Mouse (Mus musculus) mature B cell (primary cell): ENCODE measurements around the gene Trpv1.

Experiments
- in situ Hi-C: fragments of 300-500 bp; cut with MboI; formaldehyde crosslinking; loops from 2 replicates; pipeline ENCODE4 v1.14.3; 2019

The Trpv1 gene

GRCm38 (mm10) chr11:73233992-73234391 is at the start of gene Trpv1:
TSS of gene Trpv1 (plus strand) at chr11:73234292.
- in situ Hi-C loops, result no loop called here

- in situ Hi-C loops, result no loop called here
These were observed 48.0 kb upstream of the Trpv1 start for GRCm38 (mm10) chr11:73185872-73186615.

GRCm38 (mm10) chr11:73187231-73187630 is 46.9 kb upstream of the Trpv1 start:
- in situ Hi-C loops, result no loop called here

DNA sequence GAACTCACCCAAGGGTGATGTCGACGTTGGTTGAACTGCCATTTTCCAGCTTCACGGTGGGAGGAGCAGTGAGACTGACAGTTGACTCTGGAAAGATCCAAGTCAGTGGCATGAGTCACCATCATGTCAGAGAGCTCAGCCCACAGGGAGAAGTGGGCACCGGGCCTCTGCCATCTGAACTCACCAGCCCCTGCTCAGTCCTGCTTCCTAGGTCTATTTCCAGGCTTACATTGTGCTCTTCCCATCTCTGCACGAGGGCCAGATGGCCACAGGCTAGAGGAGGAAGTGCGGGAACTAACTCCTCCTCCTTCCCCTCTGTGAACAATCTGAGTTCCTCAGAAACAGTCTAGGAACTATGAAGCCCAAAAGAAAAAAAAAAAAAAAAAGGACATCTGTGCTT is 41.0 kb upstream of the Trpv1 start:
- in situ Hi-C loops, result no loop called here

- in situ Hi-C loops, result no loop called here
These were observed 39.6 kb upstream of the Trpv1 start for GRCm38 (mm10) chr11:73194444-73194843.

DNA sequence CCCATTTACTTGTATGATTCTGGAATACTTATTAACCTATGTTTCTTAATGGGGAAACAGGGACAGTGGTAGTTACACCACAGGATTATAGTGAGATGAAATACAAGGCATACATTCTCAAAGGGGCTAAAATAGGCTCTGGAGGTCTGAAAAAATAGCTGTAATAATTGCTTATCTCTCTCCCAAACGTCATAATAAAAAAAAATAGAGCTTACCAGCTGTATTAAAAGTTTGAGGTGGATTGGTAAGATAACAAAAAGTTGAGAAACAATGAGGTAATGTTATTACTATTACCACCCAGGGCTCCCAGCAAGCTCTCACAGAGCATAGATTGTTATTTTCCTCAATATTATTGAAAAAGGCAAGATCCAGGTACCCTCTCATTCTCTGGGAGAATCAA is 35.9 kb upstream of the Trpv1 start:
- in situ Hi-C loops, result no loop called here

- in situ Hi-C loops, result no loop called here
These were observed 35.4 kb upstream of the Trpv1 start, which contains the start of gene Ctns for GRCm38 (mm10) chr11:73198603-73199229. TSS of gene Ctns (minus strand) at chr11:73199042.

DNA sequence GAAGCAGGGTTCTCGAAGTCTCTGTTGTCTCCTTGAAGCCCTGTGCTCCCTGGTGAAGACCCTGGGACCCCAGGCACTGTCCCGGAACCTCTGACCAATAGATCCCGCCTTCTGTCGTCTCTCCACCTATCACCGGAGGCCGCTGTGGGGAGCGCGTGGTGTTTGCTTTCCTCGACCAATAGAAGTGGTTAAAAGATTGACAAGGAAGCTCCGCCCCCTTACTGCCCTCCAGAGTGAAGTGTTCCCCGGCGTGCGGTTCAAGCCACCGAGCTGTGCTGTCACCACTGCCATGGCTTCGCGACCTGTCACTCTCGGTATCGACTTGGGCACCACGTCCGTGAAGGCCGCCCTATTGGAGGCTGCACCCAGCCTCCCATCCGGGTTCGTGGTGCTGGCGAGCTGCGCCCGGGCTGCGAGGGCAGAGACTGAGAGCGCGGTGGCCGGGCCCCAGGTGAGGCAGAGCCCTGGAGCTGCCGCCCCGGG is 34.8 kb upstream of the Trpv1 start, which contains the start of gene Shpk:
Gene Shpk, plus strand, starts transcription at position 231 of the 483 bp plus-strand sequence.
- in situ Hi-C loops, result no loop called here

- in situ Hi-C loops, result no loop called here
These were observed 34.2 kb upstream of the Trpv1 start for GRCm38 (mm10) chr11:73199879-73200278.

DNA sequence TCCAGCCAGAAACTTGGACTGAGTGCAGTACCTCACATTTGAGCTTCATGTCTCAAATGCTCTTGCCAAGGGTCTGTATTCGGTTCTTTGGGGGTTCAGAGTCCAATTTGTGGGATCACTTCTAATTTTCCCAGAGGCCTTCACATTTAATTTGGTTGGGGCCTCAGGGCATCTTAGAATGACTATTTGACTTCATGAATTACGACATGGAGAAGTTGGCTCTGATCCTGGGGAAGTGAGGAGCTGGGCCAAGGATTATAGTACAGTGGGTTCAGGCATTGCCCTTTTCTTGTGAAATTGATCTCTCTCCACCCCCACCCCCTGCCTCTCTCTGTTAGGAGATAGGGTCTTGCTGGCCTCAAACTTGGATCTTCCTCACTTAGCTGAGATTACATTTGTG is 33.1 kb upstream of the Trpv1 start:
- in situ Hi-C loops, result no loop called here

DNA sequence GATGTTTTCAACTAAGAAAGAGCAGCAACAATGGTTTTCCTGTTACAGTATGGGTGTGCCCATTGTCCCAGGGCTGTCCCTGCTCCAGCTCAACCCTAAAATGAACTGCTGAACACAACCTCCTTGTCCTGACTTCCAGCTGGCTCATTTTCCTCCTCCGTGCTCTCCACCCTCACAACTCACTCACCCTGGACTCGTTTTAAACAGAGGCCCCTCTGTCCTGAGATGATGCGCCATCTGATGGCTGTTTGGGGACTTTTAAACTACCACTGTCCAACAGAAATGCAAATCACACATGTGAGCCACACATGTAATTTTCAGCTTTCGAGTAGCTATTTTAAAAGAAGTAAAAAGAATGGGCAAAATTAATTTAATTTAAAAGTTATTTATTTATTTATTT is 32.5 kb upstream of the Trpv1 start:
- in situ Hi-C loops, result no loop called here

GRCm38 (mm10) chr11:73203895-73204294 is 30.2 kb upstream of the Trpv1 start:
- in situ Hi-C loops, result no loop called here

DNA sequence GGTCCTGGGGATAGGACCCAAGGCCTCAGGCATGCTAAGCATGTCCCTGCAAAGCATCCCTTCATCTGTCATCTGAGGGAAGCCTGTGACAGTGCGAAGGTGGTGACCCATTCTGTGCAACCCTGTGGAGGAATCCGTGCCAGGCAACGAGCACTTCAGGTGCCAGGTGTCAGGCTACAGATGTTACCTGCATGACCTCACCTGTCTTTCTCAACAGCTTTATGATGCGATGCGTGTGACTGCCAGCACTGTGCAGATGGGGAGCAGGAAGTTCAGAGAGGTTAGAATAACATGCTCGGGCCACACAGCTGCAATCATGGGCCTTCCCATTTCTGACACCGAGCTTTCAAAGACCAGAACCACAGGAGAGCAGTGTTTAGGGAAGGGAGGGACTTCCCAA is 28.9 kb upstream of the Trpv1 start:
- in situ Hi-C loops, result no loop called here

GRCm38 (mm10) chr11:73207621-73208020 is 26.5 kb upstream of the Trpv1 start:
- in situ Hi-C loops, result no loop called here

- in situ Hi-C loops, result no loop called here
These were observed 20.1 kb upstream of the Trpv1 start for GRCm38 (mm10) chr11:73213956-73214355.

- in situ Hi-C loops, result no loop called here
These were observed 14.4 kb upstream of the Trpv1 start for GRCm38 (mm10) chr11:73219671-73220070.

GRCm38 (mm10) chr11:73220651-73221050 is 13.4 kb upstream of the Trpv1 start:
- in situ Hi-C loops, result no loop called here

- in situ Hi-C loops, result no loop called here
These were observed 11.2 kb upstream of the Trpv1 start for GRCm38 (mm10) chr11:73222846-73223245.

GRCm38 (mm10) chr11:73223966-73224365 is 10.1 kb upstream of the Trpv1 start:
- in situ Hi-C loops, result no loop called here

- in situ Hi-C loops, result no loop called here
These were observed 8.2 kb upstream of the Trpv1 start for GRCm38 (mm10) chr11:73225856-73226255.

DNA sequence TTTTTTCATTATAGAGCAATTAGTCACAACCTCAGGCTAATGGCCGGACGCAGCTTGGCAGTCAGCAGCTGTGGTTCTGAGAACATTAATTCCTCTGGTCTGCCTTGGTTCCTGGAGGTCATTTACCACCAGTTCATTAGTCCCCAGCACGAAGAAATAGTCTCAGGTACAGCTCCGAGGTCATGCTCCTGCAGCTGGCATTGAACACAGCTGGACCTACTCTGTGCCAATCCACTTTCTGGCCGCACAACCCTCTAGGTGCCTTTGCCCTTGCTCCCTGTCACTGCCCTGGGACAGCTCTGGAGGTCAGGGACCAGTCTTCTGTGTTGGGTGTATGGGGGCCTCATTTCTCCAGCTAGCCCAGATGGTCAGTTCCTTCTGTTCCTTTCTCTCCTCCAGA is 5.2 kb upstream of the Trpv1 start:
- in situ Hi-C loops, result no loop called here

- in situ Hi-C loops, result no loop called here
These were observed 4.0 kb upstream of the Trpv1 start for GRCm38 (mm10) chr11:73230081-73230480.

DNA sequence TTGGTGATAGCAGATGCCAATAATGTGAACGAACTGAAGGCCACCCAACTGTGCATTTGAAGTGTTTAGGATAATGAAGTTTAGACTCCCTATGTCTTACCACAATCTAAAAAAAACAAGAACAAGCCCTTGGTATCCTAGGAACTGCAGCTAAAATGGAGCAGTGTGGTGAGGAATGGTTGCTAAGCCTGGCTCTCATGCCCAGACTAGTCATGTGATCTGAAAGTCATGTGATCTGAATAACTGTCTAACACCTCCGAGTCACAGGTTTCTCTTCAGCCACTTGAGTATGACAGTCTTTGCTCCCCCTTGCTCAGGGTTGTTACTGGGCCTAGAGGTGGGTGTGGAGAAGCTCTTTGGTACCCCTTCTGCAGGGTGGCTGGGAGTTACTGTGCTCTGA is 1.6 kb upstream of the Trpv1 start:
- in situ Hi-C loops, result no loop called here
